In genomic region chr7:57460354-57460753, GRCm38 (mm10) we compare ENCODE assay signal across 31 mouse cellular contexts. TPM values are rescaled to one million over a fixed set of nuclear protein-coding genes. Genes with fewer than 3 reads are reported as not detected.
A peak's percentile ranks its signal among the peaks of the same experiment; 100 is the strongest.
DNase-seq lines count a peak whose midpoint lies in the region; ATAC-seq and TF ChIP-seq lines count a peak whose summit lies in the region.
"Had no signal": no experiment of that assay in that cellular context is flagged by ENCODE, and none has a peak within 500 bp of the region (broad histone marks: within the 10 kb centered on the region; RNA-seq: fewer than 3 reads in every experiment).

No protein-coding gene starts in this region.

- no peak overlapping the region for H3K4me2 ChIP-seq in forebrain, embryonic 14.5 days (ENCODE audit: low read length)
- H3K4me2 ChIP-seq in forebrain, embryonic 13.5 days, result no peak overlapping the region
- H3K4me2 ChIP-seq: heart, embryonic 13.5 days; hindbrain, embryonic 12.5 days; liver, embryonic 12.5 days; midbrain, embryonic 12.5 days; neural tube, embryonic 13.5 days; stomach, embryonic 15.5 days had no signal

- H3K27me3 ChIP-seq in forebrain, embryonic 14.5 days (replicated peaks; ENCODE audit: control insufficient read depth, insufficient read depth, low read length), result no peaks in the 10 kb centered on the region
- no peaks in the 10 kb centered on the region for H3K27me3 ChIP-seq in forebrain, embryonic 13.5 days
- no peaks in the 10 kb centered on the region for H3K27me3 ChIP-seq in Patski
- H3K27me3 ChIP-seq: heart, embryonic 13.5 days; hindbrain, embryonic 12.5 days; liver, embryonic 12.5 days; midbrain, embryonic 12.5 days; neural tube, embryonic 13.5 days; stomach, embryonic 15.5 days had no signal

- no peak overlapping the region for H3K27ac ChIP-seq in forebrain, embryonic 14.5 days (ENCODE audit: low read depth, low read length)
- no peak overlapping the region for H3K27ac ChIP-seq in forebrain, embryonic 13.5 days
- no peak overlapping the region for H3K27ac ChIP-seq in left cerebral cortex, adult 2 months
- H3K27ac ChIP-seq: heart, adult 2 months; heart, embryonic 13.5 days; hindbrain, embryonic 12.5 days; liver, embryonic 12.5 days; midbrain, embryonic 12.5 days; neural tube, embryonic 13.5 days; stomach, embryonic 15.5 days had no signal

- H3K9ac ChIP-seq in forebrain, embryonic 14.5 days (ENCODE audit: low read length), result no peak overlapping the region
- no peak overlapping the region for H3K9ac ChIP-seq in forebrain, embryonic 13.5 days
- H3K9ac ChIP-seq: heart, embryonic 13.5 days; hindbrain, embryonic 12.5 days; liver, embryonic 12.5 days; midbrain, embryonic 12.5 days; neural tube, embryonic 13.5 days; stomach, embryonic 15.5 days had no signal

- no peak for ATAC-seq in forebrain, embryonic 14.5 days
- ATAC-seq in forebrain, embryonic 13.5 days, result no peak
- ATAC-seq in Patski, result no peak
- ATAC-seq: CD4-positive, CD25-positive, alpha-beta regulatory T cell, adult 4 months; forebrain, embryonic 16.5 days; liver, embryonic 12.5 days had no signal

- intact Hi-C loops in left cerebral cortex, adult 2 months (cut with DNase I), result no loop called here
- intact Hi-C loops in gastrocnemius, postnatal 36 days (cut with DNase I), result no loop called here

- no peaks in the 10 kb centered on the region for H3K36me3 ChIP-seq in forebrain, embryonic 14.5 days (ENCODE audit: control insufficient read depth, insufficient read depth, low read length)
- H3K36me3 ChIP-seq in forebrain, embryonic 13.5 days (ENCODE audit: poor library complexity, severe bottlenecking), result no peaks in the 10 kb centered on the region
- H3K36me3 ChIP-seq: heart, embryonic 13.5 days; hindbrain, embryonic 12.5 days; liver, embryonic 12.5 days; midbrain, embryonic 12.5 days; neural tube, embryonic 13.5 days; stomach, embryonic 15.5 days had no signal

- no peaks in the 10 kb centered on the region for H3K4me1 ChIP-seq in forebrain, embryonic 14.5 days (ENCODE audit: control insufficient read depth, insufficient read depth, low read length)
- H3K4me1 ChIP-seq in forebrain, embryonic 13.5 days, result no peaks in the 10 kb centered on the region
- H3K4me1 ChIP-seq: heart, embryonic 13.5 days; hindbrain, embryonic 12.5 days; liver, embryonic 12.5 days; midbrain, embryonic 12.5 days; neural tube, embryonic 13.5 days; stomach, embryonic 15.5 days had no signal

- peak; percentile 29 for DNase-seq in forebrain, embryonic 14.5 days (ENCODE audit: low spot score)
- DNase-seq in left cerebral cortex, adult 2 months (ENCODE audit: extremely low spot score in 1 of 2, low spot score in 2 of 2), result no peak
- no peak for DNase-seq in left cerebral cortex, adult 18-20 months (ENCODE audit: low spot score in 2 of 2)
- DNase-seq in 416B (ENCODE audit: low read depth) (peak; percentile 1), Patski (ENCODE audit: low read depth, low spot score) (no peak)
- no peak for DNase-seq in gastrocnemius, postnatal 36 days
- no peak for DNase-seq in adrenal gland, postnatal 10 days
- DNase-seq: cerebellum, adult 18-20 months; cerebellum, postnatal 14 days; embryo, embryonic 11 days; gastrocnemius, postnatal 14 days; heart, adult 2 months; heart, postnatal 14 days; kidney, postnatal 36 days; lung, adult 18-20 months; right cerebral cortex, adult 18-20 months; right cerebral cortex, postnatal 4 days; thymus, adult 2 months; thymus, postnatal 4 days had no signal

- in situ Hi-C loops in Patski (cut with MboI; ENCODE audit: low pct_unique_long_range_greater_than_20kb), result no loop called here

- no peaks in the 10 kb centered on the region for H3K9me3 ChIP-seq in forebrain, embryonic 14.5 days (replicated peaks; ENCODE audit: control insufficient read depth, low read length)
- H3K9me3 ChIP-seq in forebrain, embryonic 13.5 days (replicated peaks), result no peaks in the 10 kb centered on the region
- H3K9me3 ChIP-seq: heart, embryonic 13.5 days; hindbrain, embryonic 12.5 days; liver, embryonic 12.5 days; midbrain, embryonic 12.5 days; neural tube, embryonic 13.5 days; stomach, embryonic 15.5 days had no signal

- CTCF ChIA-PET in Patski (lab: Charles Lee), result interaction anchor here (1.4 kb wide), 1 partner anchor 12 kb away, joined by 8 read pairs; no protein-coding TSS in a partner anchor

- WGBS in forebrain, embryonic 14.5 days, result 71% methylated on average over 5 of the region's 5 CpGs
- WGBS in forebrain, embryonic 13.5 days, result 67% methylated on average over 5 of the region's 5 CpGs

- POLR2A ChIA-PET in Patski (lab: Charles Lee), result no interaction called here

- peak; percentile 46 for TF ChIP-seq CTCF in left cerebral cortex, adult 2 months (IDR thresholded peaks at IDR 0.05)
- peak; percentile 32 for TF ChIP-seq CTCF in Patski (IDR thresholded peaks at IDR 0.05)

- no peak overlapping the region for H3K4me3 ChIP-seq in forebrain, embryonic 14.5 days (ENCODE audit: low read depth, low read length)
- H3K4me3 ChIP-seq in forebrain, embryonic 13.5 days, result no peak overlapping the region
- H3K4me3 ChIP-seq in left cerebral cortex, adult 2 months, result no peak overlapping the region
- H3K4me3 ChIP-seq: heart, adult 2 months; heart, embryonic 13.5 days; hindbrain, embryonic 12.5 days; liver, embryonic 12.5 days; midbrain, embryonic 12.5 days; myocyte; neural tube, embryonic 13.5 days; stomach, embryonic 15.5 days had no signal

RNA-seq across cellular contexts. Expression of gene Gabrb3, which starts 40.9 kb away (rescaled TPM):
- 32.7 and 42.2 TPM in 2 replicates for polyA plus RNA-seq in forebrain, embryonic 14.5 days (2014; fragmentation: Nextera tagmentation; extraction: Ambion mirVana)
- polyA plus RNA-seq in forebrain, embryonic 13.5 days (2015; fragmentation: Nextera tagmentation; extraction: Ambion mirVana), result 16.1 and 18.7 TPM in 2 replicates
- 100 to 1,000 TPM; 219 to 226 TPM for total RNA-seq in left cerebral cortex, adult 2 months (2021)
- total RNA-seq in left cerebral cortex, adult 18-20 months (2021), result 100 to 1,000 TPM; 191 to 203 TPM
- polyA plus RNA-seq in Patski (2021), result 0.04 TPM
- not detected for total RNA-seq in gastrocnemius, postnatal 36 days (2021)
- 1 to 10 TPM; 6.0 to 8.3 TPM for total RNA-seq in adrenal gland, postnatal 10 days (2021)
- total RNA-seq: megakaryocyte, adult 5-6 weeks; MEL had no signal
- polyA plus RNA-seq: CD4-positive, CD25-positive, alpha-beta regulatory T cell, adult 4 months; myocyte had no signal

RNA-seq across cellular contexts. Expression of gene Gabra5, which starts 49.5 kb away (rescaled TPM):
- polyA plus RNA-seq in forebrain, embryonic 14.5 days (2014; fragmentation: Nextera tagmentation; extraction: Ambion mirVana), result 24.1 and 29.6 TPM in 2 replicates
- 5.7 and 8.4 TPM in 2 replicates for polyA plus RNA-seq in forebrain, embryonic 13.5 days (2015; fragmentation: Nextera tagmentation; extraction: Ambion mirVana)
- 10 to 100 TPM; 46.1 to 47.4 TPM for total RNA-seq in left cerebral cortex, adult 2 months (2021)
- 10 to 100 TPM; 44.3 to 51.6 TPM for total RNA-seq in left cerebral cortex, adult 18-20 months (2021)
- not detected for polyA plus RNA-seq in Patski (2021)
- not detected for total RNA-seq in gastrocnemius, postnatal 36 days (2021)
- under 1 TPM; 0.15 to 0.33 TPM for total RNA-seq in adrenal gland, postnatal 10 days (2021)
- total RNA-seq: gastrocnemius, postnatal 14 days; heart, adult 2 months; heart, postnatal 14 days; megakaryocyte, adult 5-6 weeks; MEL had no signal
- polyA plus RNA-seq: CD4-positive, CD25-positive, alpha-beta regulatory T cell, adult 4 months; heart, adult 2 months; myocyte had no signal

Comparison
In these comparisons a context has a peak if more than half of its experiments do, and no peak if none do; other contexts are left out.
1. DNase-seq: peak in forebrain, embryonic 14.5 days (single experiment) and 416B (single experiment); none in left cerebral cortex, adult 2 months (0 of 2), left cerebral cortex, adult 18-20 months (0 of 2), Patski (single experiment), gastrocnemius, postnatal 36 days (0 of 2) and adrenal gland, postnatal 10 days (single experiment).
2. RNA of gene Gabrb3, which starts 40.9 kb away (total RNA-seq): 219 to 226 TPM in left cerebral cortex, adult 2 months and 191 to 203 TPM in left cerebral cortex, adult 18-20 months; 6.0 to 8.3 TPM in adrenal gland, postnatal 10 days and not detected in gastrocnemius, postnatal 36 days; every median in the first group is over 10 times any median in the second.
3. RNA of gene Gabra5, which starts 49.5 kb away (total RNA-seq): 44.3 to 51.6 TPM in left cerebral cortex, adult 18-20 months and 46.1 to 47.4 TPM in left cerebral cortex, adult 2 months; 0.15 to 0.33 TPM in adrenal gland, postnatal 10 days and not detected in gastrocnemius, postnatal 36 days; every median in the first group is over 10 times any median in the second.